Mouse (Mus musculus) ovary, postnatal 36 days (tissue): Measurements from ENCODE around the gene Ica1.

Experiments
- DNase-seq: peaks from one replicate; pipeline ENCODE4 v3.0.0; 2022; ENCODE audit warnings: low spot score, mixed read lengths

The Ica1 gene

GRCm38 (mm10) chr6:8644703-8645102 lies 133.6 kb downstream of the Ica1 start:
- no peak for DNase-seq

- no peak for DNase-seq
Observed at GRCm38 (mm10) chr6:8640863-8641262, 137.4 kb downstream of the Ica1 start.

GRCm38 (mm10) chr6:8639526-8639925 lies 138.8 kb downstream of the Ica1 start:
- DNase-seq, result no peak

GRCm38 (mm10) chr6:8638899-8639298 lies 139.4 kb downstream of the Ica1 start:
- no peak for DNase-seq

GRCm38 (mm10) chr6:8638122-8638521 lies 140.2 kb downstream of the Ica1 start:
- DNase-seq, result no peak

GRCm38 (mm10) chr6:8632701-8633100 lies 145.6 kb downstream of the Ica1 start:
- no peak for DNase-seq

GRCm38 (mm10) chr6:8631986-8632632 lies 146.2 kb downstream of the Ica1 start:
- DNase-seq, result no peak

GRCm38 (mm10) chr6:8631362-8631761 lies 146.9 kb downstream of the Ica1 start:
- DNase-seq, result no peak

- no peak for DNase-seq
Observed at GRCm38 (mm10) chr6:8630531-8630930, 147.8 kb downstream of the Ica1 start.

GRCm38 (mm10) chr6:8628715-8629267 lies 149.5 kb downstream of the Ica1 start:
- no peak for DNase-seq

GRCm38 (mm10) chr6:8628226-8628625 lies 150.1 kb downstream of the Ica1 start:
- DNase-seq, result no peak

GRCm38 (mm10) chr6:8623045-8623444 lies 155.2 kb downstream of the Ica1 start:
- DNase-seq, result no peak

GRCm38 (mm10) chr6:8619582-8620350 lies 158.5 kb downstream of the Ica1 start:
- DNase-seq, result no peak

GRCm38 (mm10) chr6:8617369-8617768 lies 160.9 kb downstream of the Ica1 start:
- DNase-seq, result no peak

- DNase-seq, result no peak
Observed at GRCm38 (mm10) chr6:8591665-8592064, 186.6 kb downstream of the Ica1 start.

GRCm38 (mm10) chr6:8583892-8584291 lies 194.4 kb downstream of the Ica1 start:
- DNase-seq, result no peak

- DNase-seq, result no peak
Observed at GRCm38 (mm10) chr6:8582377-8582776, 195.9 kb downstream of the Ica1 start.
